Mouse (Mus musculus) brain, embryonic 14.5 days (tissue): Measurements from ENCODE around the gene Armh2.

Experiments
- CTCF ChIP-seq: fragments of 200-500 bp; IDR thresholded peaks from 2 replicates; pipeline ENCODE4 v1.5.1; 2012; ENCODE audit warnings: inconsistent platforms, mild to moderate bottlenecking, moderate library complexity, borderline replicate concordance; ENCODE audit not compliant: insufficient read depth, insufficient read length; ENCODE audit errors: extremely low read depth
- POLR2A ChIP-seq: fragments of 200-500 bp; IDR thresholded peaks from 2 replicates; pipeline ENCODE4 v1.6.1; 2012; ENCODE audit warnings: mild to moderate bottlenecking, inconsistent platforms, borderline replicate concordance; ENCODE audit not compliant: poor library complexity, insufficient read depth, insufficient read length, severe bottlenecking; ENCODE audit errors: extremely low read depth

DNA sequence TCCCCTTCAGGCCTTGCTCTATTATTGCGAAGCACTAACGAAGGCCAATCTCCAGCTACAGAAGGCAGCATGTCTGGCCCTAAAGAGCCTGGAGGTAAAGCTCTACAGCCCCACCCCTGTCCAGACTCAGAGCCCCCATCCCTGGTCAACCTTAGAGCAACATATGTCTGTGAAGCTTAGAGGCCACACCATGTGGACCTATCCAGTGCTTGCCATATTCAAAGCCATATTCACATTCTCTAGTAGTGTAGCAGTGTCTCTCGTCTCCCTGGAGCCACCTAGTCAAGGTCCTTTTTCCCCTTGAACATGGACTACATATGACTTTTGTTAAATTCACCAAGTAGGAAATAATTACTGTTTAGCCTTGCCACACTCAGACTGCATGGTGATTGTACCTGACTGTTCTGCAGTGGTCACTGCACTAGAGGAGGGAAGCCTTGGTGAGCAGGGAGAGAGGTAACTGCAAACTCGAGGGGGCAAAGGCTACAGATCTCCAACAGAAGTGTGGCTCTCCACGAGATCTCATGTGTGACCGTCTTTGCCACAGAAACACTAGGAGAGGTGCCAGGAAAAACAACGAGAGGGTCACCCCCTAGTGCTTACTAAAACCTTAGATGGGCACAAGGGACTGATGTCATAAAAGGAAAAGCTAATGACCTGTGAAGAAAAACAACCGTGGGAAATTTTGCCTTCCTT, 17.2 kb upstream of the Armh2 start:
- TF ChIP-seq CTCF (no peak), POLR2A (no peak)
